Mouse (Mus musculus): ENCODE measurements around the gene Rcn2. TPM values are rescaled to one million over a fixed set of nuclear protein-coding genes. Genes with fewer than 3 reads are reported as not detected.
"Not testable (repeated sequence)": the region's sequence is repeated elsewhere in the genome, so short reads cannot be mapped to it uniquely, and the experiment has no call there.

Gene Rcn2
- total RNA-seq (2022): 10 to 100 TPM; 19.0 to 21.3 (median 19.6) TPM

DNA sequence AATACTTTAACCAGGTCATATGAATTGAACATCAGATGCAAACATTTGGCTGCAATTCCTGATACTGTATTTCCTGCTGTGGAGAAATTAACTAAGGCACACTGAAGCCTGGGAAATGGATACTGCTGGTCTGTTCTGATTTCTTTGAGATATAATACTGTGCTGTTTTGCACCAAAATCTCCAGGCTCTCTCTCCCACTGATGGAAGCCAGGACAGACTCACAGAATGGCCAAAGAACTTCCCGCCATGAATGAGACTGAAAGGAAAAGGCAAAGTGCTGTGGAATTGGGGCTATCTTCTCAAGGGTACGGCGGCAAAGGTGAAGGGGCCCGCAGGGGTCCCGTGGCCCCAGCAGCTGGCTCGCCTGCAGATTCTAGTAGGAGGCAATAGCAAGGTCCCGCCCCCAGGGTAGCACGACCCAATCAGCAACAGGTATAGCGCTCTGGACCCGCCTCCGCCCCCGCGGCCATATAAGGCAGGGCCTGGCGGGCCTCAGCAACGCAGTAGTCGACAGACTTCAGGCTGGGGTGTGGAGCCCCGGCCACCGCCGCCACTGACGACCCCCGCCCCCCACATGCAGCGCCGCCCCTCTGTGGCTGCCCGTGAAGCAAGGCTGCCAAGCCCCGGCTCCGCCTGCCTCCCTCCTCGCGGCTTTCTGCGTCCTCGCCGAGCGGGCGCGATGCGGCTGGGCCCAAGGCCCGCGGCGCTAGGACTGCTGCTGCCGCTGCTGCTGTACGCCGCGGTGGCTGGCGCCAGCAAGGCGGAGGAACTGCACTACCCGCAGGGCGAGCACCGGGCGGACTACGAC lies at the start of gene Rcn2:
Rcn2 (plus strand) TSS at position 474 of the 809 bp plus-strand sequence.
- peak; percentile 94 to 95 for DNase-seq (ENCODE audit: low spot score in 2 of 2)

DNA sequence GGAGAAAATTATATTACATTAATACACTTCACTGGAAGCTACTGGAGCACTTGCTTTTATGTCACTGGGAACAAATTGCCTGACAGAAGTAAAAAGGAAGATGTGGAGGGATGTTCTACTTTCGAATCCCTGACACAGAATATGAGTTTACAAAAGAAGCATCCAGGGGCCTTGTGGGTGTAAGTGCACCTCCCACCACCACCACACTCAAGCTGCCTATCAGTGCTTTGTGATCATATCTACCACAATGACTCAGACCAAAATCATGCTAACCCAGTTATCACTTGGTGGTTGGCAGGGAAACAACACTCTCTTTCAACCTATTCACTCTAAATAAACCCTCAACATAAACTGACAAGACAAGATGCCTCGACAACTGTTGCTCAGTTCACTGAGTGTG lies 37.0 kb upstream of the Rcn2 start:
- DNase-seq (ENCODE audit: low spot score in 2 of 2): not testable (repeated sequence)

DNA sequence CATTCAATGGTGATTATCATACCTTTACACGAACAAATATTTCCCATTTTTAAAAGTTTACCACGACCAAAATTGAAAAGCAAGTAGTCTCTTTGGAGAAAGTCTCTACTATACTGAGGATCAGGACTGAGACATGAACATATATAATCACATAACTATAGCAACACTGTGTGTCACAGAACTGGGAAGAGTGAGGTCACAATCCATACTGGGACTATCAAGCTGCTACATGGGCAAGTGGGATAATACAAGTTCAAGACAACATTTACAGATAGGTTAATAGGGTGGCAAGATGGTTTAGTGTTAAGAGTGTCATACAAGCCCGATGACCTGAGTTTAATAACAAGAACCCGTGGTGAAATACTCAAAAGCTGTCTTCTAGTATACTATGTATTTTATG lies 31.2 kb upstream of the Rcn2 start, which contains the start of gene 4930563M21Rik:
4930563M21Rik (minus strand) TSS at position 101 of the 400 bp plus-strand sequence.
- no peak for DNase-seq (ENCODE audit: low spot score in 2 of 2)

DNA sequence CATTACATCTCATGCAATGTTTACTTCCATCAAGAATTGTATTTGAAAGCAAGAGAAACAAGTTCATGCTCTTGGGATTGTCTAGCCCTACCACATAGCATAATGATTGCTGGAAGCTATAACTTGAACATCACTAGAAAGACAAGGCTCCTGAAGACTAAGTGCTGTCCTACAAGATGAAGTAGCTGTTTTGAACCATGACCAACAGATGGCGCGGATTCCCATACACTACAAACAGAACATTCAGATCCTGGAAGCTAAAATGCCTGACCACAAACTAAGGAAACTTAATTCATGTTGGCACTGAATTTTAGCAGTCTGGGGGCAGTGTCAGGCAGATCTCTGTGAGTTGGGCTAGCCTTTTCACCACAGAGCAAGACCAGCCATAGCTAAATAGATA lies 16.9 kb upstream of the Rcn2 start:
- no peak for DNase-seq (ENCODE audit: low spot score in 2 of 2)

DNA sequence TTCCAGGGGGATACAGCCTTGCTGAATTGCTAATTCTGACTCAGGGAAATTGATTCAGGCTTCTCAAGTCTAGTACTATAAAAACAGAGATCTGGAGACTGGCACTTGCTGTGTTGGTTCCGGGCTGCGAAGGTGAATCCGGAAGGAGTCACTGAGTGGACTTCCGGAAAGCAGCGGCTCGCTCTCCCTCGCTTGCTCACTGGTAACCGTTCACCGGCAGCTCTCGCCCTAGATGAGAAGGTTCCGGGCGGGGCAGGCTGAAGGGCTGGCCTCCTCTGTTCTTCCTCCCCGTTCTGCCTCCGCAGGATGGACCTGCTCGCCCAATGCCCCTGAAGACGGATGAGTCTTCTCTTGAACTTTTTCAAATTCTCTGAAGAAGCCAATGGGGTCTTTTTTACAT lies 14.4 kb upstream of the Rcn2 start:
- DNase-seq (ENCODE audit: low spot score in 2 of 2): no peak

DNA sequence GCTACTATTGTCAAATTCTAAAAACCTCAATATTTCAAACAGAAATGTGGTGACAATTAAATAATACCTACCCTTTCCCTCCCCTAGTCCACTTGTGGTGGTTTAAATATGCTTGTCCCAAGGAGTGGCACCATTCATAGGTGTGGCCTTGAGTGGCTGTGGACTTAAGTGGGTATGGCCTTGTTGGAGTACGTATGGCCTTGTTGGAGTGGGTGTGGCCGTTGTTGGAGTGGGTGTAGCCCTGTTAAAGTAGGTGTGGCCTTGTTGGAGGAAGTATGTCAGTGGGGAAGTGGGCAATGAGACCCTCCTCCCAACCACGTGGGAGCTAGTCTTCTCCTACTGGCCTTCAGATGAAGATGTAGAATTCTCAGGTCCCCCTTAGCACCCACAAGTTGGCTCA lies 9.4 kb upstream of the Rcn2 start:
- no peak for DNase-seq (ENCODE audit: low spot score in 2 of 2)

DNA sequence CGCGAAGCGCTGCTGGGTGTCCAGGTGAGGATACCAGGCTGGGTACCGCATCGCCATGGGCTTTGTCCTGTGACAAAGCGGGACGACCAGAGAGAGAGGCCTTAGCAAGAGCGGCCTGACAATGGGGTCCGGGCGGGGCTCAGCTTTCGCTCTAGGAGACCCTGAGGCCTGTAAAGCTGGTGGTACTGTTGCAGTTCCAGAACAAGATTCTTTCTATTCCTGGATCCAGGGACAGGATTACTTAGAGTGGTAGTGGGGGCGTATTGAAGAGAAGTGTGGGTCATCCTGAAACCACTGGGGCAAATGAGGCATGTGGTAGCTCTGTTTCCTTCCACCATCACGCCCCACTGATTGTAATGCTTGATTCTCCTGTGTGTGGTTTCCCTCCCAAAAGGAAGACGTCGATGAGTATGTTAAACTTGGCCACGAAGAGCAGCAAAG lies 556 bp downstream of the Rcn2 start:
- no peak for DNase-seq (ENCODE audit: low spot score in 2 of 2)

DNA sequence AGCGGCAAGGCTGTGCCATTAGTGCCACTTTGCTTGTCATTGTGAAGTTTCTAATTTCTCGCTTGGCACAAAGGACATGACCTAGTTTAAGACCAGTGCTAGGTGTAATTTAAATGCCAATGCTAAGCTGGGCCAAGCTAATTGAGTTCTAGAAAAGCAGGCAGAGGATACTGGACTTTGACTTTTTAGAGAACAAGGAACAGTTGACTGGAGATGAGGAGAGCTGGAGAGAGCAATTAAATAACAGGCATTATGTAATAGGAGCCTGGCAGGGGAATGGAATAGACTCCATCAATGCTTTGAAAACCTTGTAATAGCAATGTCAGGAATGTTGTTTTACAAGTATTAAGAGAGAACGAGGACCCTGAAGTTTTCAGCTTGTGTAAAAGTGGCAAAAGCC lies 12.2 kb downstream of the Rcn2 start:
- no peak for DNase-seq (ENCODE audit: low spot score in 2 of 2)

DNA sequence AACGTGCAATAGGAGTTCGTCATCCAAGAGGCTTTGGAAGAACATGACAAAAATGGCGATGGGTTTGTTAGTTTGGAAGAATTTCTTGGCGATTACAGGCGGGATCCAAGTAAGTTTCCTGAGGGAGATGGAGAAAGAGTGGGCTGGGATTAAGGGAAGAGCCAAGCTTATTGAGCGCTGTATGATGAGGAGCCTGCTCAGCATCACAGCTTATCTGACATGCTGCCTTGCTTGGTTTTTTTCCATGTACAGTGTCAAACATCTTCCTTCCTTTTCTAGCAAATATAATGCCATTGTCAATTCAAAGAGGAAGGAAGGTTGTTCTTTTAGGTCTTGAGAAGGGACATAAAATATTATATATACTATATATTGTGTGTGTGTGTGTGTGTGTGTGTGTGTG lies 14.5 kb downstream of the Rcn2 start:
- DNase-seq (ENCODE audit: low spot score in 2 of 2): no peak

DNA sequence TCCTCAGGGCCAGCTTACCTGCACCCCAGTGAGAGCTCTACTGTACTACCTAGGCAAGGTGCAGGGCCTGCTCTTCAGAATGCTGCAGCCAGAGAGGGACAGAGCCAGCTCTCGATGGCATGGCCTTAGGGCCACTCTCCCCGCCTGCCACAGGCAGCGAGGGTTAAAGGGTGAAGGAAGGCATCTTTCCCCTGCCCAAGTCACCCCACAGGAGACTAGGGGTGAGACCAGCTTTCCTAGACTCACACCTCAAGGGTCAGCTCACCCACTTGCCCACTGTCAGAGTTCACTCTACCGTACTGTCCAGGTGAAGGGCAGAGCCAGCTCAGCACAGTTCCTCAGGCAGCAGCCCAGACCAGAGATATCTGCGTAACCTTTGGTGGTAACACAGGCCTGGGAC lies 20.7 kb downstream of the Rcn2 start:
- no peak for DNase-seq (ENCODE audit: low spot score in 2 of 2)

DNA sequence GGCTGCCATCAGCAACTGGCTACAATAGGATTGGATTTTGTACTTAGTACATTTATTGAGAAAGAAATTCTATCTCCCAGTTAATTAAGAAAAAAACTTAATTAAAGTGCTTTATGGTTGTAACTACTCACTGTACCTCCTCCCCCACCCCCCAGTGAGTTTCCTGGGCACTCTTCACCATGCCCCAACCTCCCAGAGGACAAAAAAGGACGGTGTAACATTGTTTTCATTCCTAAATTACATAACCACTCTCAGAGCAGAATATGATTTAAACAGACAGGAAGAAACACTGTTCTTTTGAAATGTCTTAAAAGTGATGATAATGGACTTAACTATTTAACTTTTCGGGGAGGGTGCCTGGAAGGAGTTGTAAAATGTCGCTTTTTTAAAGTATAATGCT lies 23.4 kb downstream of the Rcn2 start:
- no peak for DNase-seq (ENCODE audit: low spot score in 2 of 2)

DNA sequence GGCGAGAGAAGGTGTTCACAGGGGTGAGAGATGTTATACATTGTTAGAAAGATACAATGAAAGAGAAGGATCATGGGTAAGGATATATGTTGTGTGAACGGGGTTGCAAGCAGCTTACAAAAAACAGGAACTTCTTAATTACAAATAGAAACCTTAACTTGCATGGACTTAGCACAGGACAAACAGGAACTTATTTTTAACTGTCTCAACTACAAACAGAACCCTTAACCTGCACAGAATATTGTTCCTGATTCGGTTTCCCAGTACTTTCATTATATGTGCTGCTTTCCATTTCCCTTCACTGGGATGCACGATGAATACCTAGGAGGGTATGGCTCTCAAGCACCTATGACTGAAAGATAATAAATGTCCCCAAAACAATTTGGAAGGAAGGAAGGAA lies 26.3 kb downstream of the Rcn2 start:
- DNase-seq (ENCODE audit: low spot score in 2 of 2): no peak

DNA sequence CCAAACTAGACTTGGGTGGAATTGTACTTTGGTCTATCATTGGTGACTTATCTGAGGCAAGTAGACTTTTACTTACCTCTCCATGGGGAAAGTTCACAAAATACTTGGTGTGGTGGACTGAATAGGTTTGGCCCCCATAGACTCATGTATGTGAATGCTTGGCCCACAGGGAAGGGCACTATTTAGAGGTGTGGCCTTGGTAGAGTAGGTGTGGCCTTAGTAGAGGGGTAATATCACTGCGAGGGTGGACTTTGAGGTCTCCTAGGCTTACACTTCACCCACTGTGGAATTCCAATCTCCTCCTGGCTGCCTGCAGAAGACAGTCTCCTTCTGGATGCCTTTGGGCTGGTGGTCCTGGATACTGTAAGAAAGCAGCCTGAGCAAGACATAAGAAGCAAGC lies 27.0 kb downstream of the Rcn2 start:
- no peak for DNase-seq (ENCODE audit: low spot score in 2 of 2)

DNA sequence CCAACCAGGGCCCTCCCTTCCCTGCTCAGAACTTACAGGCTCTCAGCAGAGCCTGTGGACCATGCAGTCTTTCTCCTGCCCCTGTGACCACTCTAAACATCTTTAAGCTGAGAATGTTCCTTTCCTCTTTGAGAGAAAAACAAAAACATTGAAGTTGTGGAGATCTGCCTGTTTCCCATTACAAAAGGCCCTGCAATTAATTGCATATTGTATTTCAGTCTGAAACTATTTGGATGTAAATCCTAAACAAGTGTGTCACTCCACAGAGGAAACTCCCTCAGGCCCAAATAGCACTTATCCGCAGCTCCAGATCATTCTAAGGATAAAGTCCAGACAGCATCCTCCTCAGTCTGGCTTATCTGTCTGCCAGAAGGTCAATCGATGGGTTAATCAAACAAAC lies 31.2 kb downstream of the Rcn2 start:
- DNase-seq (ENCODE audit: low spot score in 2 of 2): no peak

DNA sequence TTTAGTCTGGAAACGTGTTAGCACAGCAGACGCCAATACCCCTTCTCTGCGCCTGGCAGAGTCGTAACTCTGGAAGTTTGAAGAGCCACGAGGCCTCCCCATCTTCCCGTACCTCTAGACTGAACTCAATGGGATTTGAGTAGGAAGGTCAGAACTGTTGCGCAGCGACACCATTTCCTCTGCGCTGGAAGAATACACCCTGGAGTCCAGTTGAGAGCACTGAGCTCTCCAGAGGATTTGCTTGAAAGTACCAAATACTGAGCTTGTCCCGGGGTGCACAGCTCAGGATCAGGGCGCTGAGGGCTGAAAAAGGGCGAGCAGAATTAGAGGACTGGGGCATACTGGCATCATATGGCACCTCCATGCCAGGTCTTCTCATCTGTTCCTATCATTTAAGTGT lies 33.2 kb downstream of the Rcn2 start:
- DNase-seq (ENCODE audit: low spot score in 2 of 2): no peak

DNA sequence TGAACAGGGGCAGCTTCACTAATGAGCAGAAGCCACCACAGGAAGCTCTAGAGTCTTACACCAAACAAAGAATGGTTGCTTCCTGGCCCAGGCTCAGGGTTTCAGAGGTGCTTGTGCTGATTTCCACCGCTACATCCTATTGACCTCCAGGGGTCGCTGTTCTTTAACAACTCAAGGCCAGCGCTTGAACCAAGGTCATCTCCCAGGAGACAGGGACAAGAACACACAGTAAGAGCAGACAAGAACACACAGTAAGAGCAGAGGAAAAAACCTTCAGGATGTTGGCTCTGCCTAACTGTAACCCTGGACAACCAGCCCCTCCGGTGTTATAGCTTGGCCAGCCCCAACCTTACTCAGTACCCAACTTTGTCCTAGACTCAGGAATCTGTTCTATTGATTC lies 33.6 kb downstream of the Rcn2 start:
- peak; percentile 48 to 54 for DNase-seq (ENCODE audit: low spot score in 2 of 2)

DNA sequence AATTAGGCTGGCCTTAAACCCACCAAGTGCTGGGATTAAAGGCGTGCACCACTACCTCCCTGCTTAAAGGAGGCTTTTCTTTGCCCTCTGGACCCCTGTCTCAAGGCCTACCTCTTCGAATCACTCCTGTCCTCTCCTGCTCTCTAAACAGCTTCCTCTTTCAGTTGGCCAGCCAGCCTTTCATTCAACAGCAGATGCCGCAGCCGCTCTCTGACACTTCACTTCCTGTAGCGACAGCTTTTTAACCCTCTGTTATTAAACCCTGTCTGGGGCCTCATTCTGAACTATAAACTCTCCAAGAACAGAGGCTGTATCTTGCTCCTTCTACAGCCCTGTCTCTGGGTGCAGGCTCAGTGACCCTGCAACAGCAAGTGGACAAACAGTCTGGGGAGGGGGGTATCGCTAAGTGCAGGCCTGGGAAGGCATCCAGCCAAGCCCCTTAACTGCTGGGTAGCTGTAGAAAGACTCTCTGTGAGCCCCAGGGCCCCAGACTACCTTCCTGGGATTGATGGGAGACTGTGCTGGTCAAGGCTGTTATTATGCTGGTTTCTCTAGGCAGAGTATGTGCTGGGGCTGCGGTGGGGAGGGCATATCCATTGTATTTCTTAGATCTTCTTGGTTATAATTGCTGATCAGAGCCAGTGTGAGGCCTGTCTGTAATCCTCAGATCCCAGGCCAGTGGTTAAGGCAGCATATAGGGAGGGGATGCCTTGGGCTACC lies 34.4 kb downstream of the Rcn2 start:
- no peak for DNase-seq (ENCODE audit: low spot score in 2 of 2)

DNA sequence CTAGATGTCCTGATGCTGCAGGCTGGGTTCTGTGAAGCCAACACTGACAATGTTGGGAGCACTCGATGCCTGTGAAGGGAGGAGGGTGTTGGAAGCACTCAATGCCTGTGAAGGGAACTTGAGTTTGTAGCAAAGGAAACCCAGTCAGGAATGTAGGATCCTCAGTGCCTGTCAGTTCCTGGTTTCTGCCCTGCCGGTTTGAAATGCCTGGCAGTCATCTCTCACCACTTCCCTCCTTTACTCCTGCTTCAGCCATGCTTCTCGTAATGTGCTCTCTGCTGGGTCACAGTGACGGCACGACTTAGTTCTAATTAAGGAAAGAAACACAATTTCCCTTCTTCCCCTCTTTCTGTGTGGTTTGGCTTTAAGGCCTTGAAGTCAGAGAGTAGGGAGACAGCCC lies 37.9 kb downstream of the Rcn2 start:
- no peak for DNase-seq (ENCODE audit: low spot score in 2 of 2)

DNA sequence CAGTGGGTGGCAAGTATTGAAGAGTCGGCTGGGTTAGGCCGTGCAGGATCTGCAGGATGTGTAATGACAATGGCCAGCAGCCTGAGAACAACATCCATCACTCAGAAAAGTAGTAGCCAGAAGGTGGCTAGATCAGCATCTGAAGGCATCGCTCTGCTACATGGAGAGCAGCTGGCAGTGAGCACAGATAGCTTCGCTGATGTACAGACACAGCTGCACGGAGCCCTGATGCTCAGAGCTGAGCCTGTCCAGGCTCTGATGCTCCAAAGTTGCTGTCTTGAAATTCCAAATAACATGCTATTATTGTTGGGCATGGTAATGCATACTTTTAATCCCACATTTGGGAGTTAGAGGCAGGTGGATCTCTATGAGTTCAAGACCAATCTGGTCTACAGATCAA lies 44.9 kb downstream of the Rcn2 start:
- DNase-seq (ENCODE audit: low spot score in 2 of 2): no peak

DNA sequence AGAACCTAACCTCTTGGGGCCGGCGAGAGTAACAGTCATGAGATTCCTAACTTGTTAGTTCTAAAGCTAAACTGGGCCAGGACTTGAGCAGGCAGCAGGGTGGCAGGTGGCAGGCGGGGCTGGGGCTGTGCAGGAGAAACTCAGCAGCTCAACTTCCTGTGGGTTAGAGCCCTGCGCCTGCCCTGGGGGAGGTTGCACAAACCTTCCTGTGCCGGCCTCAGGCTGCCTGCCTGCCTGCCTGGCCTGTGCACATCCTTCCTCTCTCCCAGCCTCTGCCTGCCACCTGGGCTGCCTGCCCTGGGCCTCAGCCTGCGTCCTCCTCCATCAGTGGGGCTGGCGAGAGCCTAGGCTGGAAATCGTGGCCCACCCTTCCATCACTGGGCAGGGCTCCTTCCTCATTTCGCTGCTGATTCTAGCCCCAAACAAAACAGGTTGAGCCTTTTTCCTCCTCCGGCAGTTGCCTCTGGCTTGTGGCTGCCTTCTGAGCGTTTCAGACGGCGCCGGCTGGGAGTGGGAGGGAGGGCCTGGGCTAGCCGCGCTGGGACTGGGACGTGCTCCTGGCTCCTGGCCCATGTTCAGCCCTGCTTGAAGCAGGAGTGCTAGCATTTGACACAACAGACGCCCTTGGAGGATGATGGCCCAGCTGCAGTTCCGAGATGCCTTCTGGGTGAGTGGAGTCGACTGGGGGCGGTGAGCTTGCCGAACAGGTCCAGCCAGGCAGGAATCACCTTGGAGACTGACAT lies 48.3 kb downstream of the Rcn2 start, which contains the start of gene Pstpip1:
Pstpip1 (plus strand) TSS at position 185 of the 743 bp plus-strand sequence.
- DNase-seq (ENCODE audit: low spot score in 2 of 2): peak; percentile 45 to 68

DNA sequence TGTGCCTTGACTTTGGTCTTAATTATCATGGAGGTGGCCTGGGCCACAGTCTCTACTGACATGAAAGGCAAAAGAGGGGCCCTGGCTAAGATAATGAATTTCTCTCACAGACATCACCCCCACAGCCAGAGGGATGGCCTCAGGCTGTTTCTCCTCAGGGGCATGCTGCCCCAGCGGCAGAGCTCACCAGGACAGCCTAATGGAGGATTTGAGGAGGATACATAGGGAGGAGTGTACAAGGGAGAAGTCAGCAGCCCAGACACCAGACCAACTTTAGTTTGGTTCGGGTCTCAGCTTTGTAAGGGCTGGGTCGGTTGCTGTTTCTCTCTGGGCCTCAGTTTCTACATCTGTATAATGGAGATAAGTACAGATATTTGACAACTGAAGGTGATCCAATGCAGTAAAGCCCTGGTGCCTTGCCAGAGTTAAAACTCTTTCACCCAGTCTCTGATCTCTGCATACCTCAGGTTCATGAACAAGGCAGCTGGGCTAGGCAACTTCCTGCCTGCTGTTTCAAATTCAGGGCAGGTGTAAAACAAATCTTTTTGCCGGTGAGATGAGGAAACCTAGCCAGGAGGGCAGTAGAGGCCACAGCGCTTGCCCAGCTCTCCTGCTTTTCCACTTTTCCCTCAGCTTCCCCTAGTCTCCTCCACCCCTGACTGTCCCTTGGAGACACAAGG lies 49.0 kb downstream of the Rcn2 start:
- DNase-seq (ENCODE audit: low spot score in 2 of 2): no peak

Data from gastrocnemius, adult 8-10 months (tissue).